Mouse (Mus musculus): ENCODE measurements around the gene Treml1. TPM values are rescaled to one million over a fixed set of nuclear protein-coding genes. Genes with fewer than 3 reads are reported as not detected.

The Treml1 gene
- polyA plus RNA-seq, 1 experiment from 2014 or later: 25.5 TPM

DNA sequence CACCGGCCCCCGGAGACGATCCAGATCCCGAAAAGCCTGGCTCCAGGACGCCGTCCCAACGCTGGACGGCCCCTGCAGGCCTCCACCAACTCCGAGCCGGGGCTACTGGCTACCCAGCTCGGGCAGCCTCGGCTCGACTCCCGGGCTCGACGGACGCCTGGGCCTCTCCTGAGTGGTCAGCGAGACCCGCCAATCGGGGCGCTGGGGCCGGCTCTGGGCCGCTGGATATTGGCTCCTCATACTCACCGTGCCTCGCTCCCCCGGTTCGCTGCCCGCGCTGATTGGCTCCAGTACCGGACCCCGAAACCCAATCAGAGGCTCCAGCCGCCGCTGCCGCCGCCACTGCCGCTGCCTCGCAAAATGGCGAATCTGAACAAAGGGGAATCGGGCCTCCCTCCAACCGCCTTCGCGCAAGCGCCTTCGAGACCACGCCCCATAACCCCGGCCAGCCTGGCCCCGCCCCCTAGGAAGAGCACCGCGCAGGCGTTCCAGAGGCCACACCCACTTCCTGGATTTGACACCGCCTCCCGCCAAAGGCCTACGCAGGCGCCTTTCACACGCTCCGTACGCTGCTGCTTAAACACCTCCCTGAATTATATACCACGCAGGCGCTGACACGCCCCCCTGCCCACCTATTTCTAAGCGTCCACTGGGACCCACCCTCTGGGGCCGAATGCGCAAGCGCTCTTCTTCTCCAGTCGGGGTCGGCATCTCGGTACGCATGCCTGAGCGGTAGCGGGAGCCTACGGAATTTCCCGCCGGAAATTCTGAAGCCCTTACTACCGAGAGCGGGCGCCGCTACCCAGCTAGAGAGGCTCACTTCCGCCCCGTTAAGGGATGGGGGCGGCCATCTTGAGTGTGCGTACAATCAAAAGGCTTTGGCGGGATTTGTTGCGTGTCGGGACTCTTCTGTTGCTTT is 49.9 kb downstream of the Treml1 start, which contains the start of the genes Nfya and Oard1:
Nfya (minus strand) TSS at position 527 of the 919 bp plus-strand sequence.
Oard1 (plus strand) TSS at position 635 of the 919 bp plus-strand sequence.
- Histone ChIP-seq H3K9ac (peak within 1 kb of the TSS; percentile 99), H3K4me3 (replicated peaks) (peak within 1 kb of the TSS; percentile 83), H3K4me2 (peak within 1 kb of the TSS; percentile 92), H3K36me3 (peaks cover 36% of the 10 kb centered on the region), H3K27me3 (no peaks in the 10 kb centered on the region), H3K27ac (peak within 1 kb of the TSS; percentile 100), H3K4me1 (replicated peaks) (peaks cover 60% of the 10 kb centered on the region), H3K9me3 (replicated peaks) (no peaks in the 10 kb centered on the region)
- ATAC-seq (ENCODE audit: low read depth): peak; percentile 89
- WGBS (ENCODE audit: insufficient replicate concordance): under 1% methylated on average over 84 of the region's 84 CpGs
- peak; percentile 100 for DNase-seq

DNA sequence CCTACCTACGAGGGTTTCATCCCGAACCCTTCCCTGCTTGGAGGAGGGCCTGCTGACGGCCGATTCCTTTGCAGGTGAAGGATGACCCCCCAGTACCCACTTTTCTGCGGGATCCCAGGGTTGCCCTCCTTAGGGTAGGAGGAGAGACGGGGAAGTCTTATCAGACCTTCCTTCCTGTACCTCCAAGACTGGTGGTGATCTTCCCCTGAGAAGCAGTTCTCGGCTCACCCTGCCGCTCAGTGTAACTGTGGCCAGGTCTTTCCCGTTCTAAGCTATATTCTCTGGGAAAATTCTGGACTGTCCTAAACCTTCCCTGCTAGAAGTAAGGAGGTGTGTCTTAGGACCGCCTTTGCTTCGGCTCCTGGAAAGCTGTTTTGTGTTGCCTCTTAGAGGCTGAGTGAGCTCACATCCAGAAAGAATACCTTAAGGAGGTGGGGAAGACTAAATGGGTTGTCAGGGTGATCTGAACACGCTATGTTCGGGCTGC is 50.6 kb downstream of the Treml1 start:
- Histone ChIP-seq H3K4me2 (peak overlapping the region; percentile 84), H3K4me3 (replicated peaks) (peak overlapping the region; percentile 83), H3K27me3 (no peaks in the 10 kb centered on the region), H3K9ac (peak overlapping the region; percentile 93), H3K4me1 (replicated peaks) (peaks cover 53% of the 10 kb centered on the region), H3K27ac (peak overlapping the region; percentile 98), H3K36me3 (peaks cover 43% of the 10 kb centered on the region), H3K9me3 (replicated peaks) (no peaks in the 10 kb centered on the region)
- WGBS (ENCODE audit: insufficient replicate concordance): under 1% methylated on average over 13 of the region's 13 CpGs
- ATAC-seq (ENCODE audit: low read depth): peak; percentile 29
- no peak for DNase-seq

DNA sequence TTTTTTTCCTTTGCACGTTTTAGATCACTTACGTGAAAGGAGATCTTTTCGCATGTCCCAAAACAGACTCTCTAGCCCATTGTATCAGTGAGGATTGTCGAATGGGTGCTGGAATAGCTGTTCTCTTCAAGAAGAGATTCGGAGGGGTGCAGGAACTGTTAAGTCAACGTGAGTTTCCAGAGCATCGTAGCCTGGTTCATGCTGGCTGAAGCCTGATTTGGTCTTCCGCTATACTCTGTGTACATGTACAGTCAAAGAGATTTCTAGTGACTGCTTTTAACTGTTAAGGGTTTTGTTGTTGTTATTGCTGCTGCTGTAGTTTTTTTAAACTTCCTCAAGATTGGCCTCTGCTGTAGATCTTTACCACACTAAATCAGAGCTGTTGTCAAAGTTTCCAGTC is 51.5 kb downstream of the Treml1 start:
- H3K36me3 ChIP-seq: peaks cover 49% of the 10 kb centered on the region
- WGBS (ENCODE audit: insufficient replicate concordance): 49% methylated on average over 8 of the region's 8 CpGs

DNA sequence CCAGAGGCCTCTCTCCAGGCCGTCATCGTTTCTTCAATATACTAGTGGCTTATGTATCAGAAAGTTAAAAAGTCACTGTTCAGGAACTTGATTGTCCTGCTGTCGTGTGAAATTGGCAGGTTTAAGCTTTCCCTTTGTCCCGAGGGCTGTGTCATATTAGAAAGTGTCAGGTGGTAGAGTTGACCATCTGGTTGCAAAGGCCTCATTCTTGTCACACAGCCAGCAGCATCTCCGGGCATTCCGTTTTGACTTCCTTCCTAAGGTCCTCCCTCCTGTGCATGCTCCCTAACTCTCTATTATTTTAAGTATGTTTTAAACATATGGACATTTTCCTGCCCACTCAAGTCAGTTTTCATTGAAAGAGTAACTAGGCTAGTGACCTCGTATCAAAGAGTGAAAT is 56.3 kb downstream of the Treml1 start:
- H3K27ac ChIP-seq: no peak overlapping the region
- no peaks in the 10 kb centered on the region for H3K9me3 ChIP-seq (replicated peaks)
- H3K9ac ChIP-seq: no peak overlapping the region
- peaks cover 77% of the 10 kb centered on the region for H3K36me3 ChIP-seq
- peaks cover 54% of the 10 kb centered on the region for H3K4me1 ChIP-seq (replicated peaks)
- DNase-seq (no peak), ATAC-seq (ENCODE audit: low read depth) (no peak)
- WGBS (ENCODE audit: insufficient replicate concordance): 83% methylated on average over 7 of the region's 7 CpGs
- H3K27me3 ChIP-seq: no peaks in the 10 kb centered on the region
- H3K4me2 ChIP-seq: no peak overlapping the region
- no peak overlapping the region for H3K4me3 ChIP-seq (replicated peaks)

More for the DNA sequence above, 51.5 kb downstream of the Treml1 start:
- H3K9ac ChIP-seq: peak overlapping the region; percentile 93
- peak overlapping the region; percentile 83 for H3K4me3 ChIP-seq (replicated peaks)
- H3K9me3 ChIP-seq (replicated peaks): no peaks in the 10 kb centered on the region
- peak overlapping the region; percentile 84 for H3K4me2 ChIP-seq
- peak overlapping the region; percentile 98 for H3K27ac ChIP-seq
- ATAC-seq (ENCODE audit: low read depth) (no peak), DNase-seq (no peak)
- H3K27me3 ChIP-seq: no peaks in the 10 kb centered on the region
- H3K4me1 ChIP-seq (replicated peaks): peaks cover 44% of the 10 kb centered on the region

Other genes with a start within 250 kb of the Treml1 start
- 0.15 and 0.17 TPM in 2 replicates for gene 9830107B12Rik, start 213.6 kb upstream of the Treml1 start, polyA plus RNA-seq (2015; fragmentation: Nextera tagmentation; extraction: Ambion mirVana)
- 0.15 and 0.25 TPM in 2 replicates for gene A530064D06Rik, start 192.6 kb upstream of the Treml1 start, polyA plus RNA-seq (2015; fragmentation: Nextera tagmentation; extraction: Ambion mirVana)
- gene Trem1, start 127.1 kb upstream of the Treml1 start, polyA plus RNA-seq (2015; fragmentation: Nextera tagmentation; extraction: Ambion mirVana): 0.63 and 0.71 TPM in 2 replicates
- gene Trem3, start 112.1 kb upstream of the Treml1 start, polyA plus RNA-seq (2015; fragmentation: Nextera tagmentation; extraction: Ambion mirVana): 2.1 and 2.2 TPM in 2 replicates
- gene Treml4, start 95.6 kb upstream of the Treml1 start, polyA plus RNA-seq (2015; fragmentation: Nextera tagmentation; extraction: Ambion mirVana): 3.5 and 3.6 TPM in 2 replicates
- gene Treml2, start 60.4 kb upstream of the Treml1 start, polyA plus RNA-seq (2015; fragmentation: Nextera tagmentation; extraction: Ambion mirVana): 4.4 and 5.5 TPM in 2 replicates
- 1.2 and 1.8 TPM in 2 replicates for gene B430306N03Rik, start 43.8 kb upstream of the Treml1 start, polyA plus RNA-seq (2015; fragmentation: Nextera tagmentation; extraction: Ambion mirVana)
- gene Trem2, start 13.5 kb upstream of the Treml1 start, polyA plus RNA-seq (2015; fragmentation: Nextera tagmentation; extraction: Ambion mirVana): 3.1 and 3.2 TPM in 2 replicates
- 7.2 and 9.7 TPM in 2 replicates for gene Nfya, start 50.0 kb downstream of the Treml1 start, polyA plus RNA-seq (2015; fragmentation: Nextera tagmentation; extraction: Ambion mirVana)
- 58.9 and 61.8 TPM in 2 replicates for gene Oard1, start 50.1 kb downstream of the Treml1 start, polyA plus RNA-seq (2015; fragmentation: Nextera tagmentation; extraction: Ambion mirVana)
- 1.2 TPM in 2 replicates for gene Apobec2, start 73.0 kb downstream of the Treml1 start, polyA plus RNA-seq (2015; fragmentation: Nextera tagmentation; extraction: Ambion mirVana)
- 134 and 152 TPM in 2 replicates for gene Tspo2, start 91.6 kb downstream of the Treml1 start, polyA plus RNA-seq (2015; fragmentation: Nextera tagmentation; extraction: Ambion mirVana)
- 3.5 and 4.4 TPM in 2 replicates for gene Unc5cl, start 95.0 kb downstream of the Treml1 start, polyA plus RNA-seq (2015; fragmentation: Nextera tagmentation; extraction: Ambion mirVana)

Measured in liver, embryonic 13.5 days (tissue).